Mouse (Mus musculus) gastrocnemius, postnatal 36 days (tissue): ENCODE results near the gene Clnk. TPM values are rescaled to one million over a fixed set of nuclear protein-coding genes. Genes with fewer than 3 reads are reported as not detected.
"Not testable (repeated sequence)": the region's sequence is repeated elsewhere in the genome, so short reads cannot be mapped to it uniquely, and the experiment has no call there.

Experiments used
- DNase-seq, 2 experiments: peaks; one replicate each; pipeline ENCODE4 v3.0.0; 2022
- intact Hi-C: fragments of 180-260 bp; cut with DNase I; formaldehyde crosslinking; loops from one replicate; pipeline ENCODE4 v1.15.1; 2025
- long read RNA-seq, 2 experiments: library from polyadenylated mRNA; stranded (forward); transcript quantifications; one replicate each; pipeline ENCODE4 v2.0.0; 2021
- total RNA-seq, 2 experiments: library from RNA; stranded (reverse); gene quantifications; 2 replicates each; pipeline ENCODE4 v1.2.3; 2021

The Clnk gene
- total RNA-seq: not detected
- long read RNA-seq, experiment 1, partial matches to known transcripts: 0 of 1 reads
- long read RNA-seq, experiment 1, other reads (novel, unspliced or antisense): 1 of 1 reads
- long read RNA-seq, experiment 2, partial matches to known transcripts: 0 of 1 reads
- long read RNA-seq, experiment 2, other reads (novel, unspliced or antisense): 1 of 1 reads

DNA sequence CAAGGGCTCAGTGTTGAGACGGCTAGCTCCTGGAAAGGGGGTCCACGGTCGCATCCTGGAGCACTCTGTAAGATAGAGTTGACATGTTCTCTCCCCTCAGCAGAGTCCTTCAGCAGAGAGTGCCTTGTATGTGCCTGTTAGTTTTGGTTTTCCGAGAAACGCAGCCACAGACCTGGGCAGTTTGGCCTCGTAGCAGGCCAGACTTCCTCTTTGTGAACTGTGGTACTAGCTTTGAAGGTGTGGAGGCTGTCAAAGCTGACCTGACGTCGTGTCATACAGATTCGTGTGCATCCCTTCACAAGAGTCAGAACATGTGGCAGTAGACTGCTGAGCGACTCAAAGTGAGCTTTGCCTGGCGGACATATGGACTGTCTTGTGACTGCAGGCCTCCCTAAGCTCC lies at the start of gene Clnk:
Gene Clnk (minus strand): TSS at position 191 of the 400 bp plus-strand sequence.
- intact Hi-C loops: no loop called here

GRCm38 (mm10) chr5:38905271-38905670 lies 28.7 kb upstream of the Clnk start:
- no peak for DNase-seq
- intact Hi-C loops: no loop called here

More for the DNA sequence above, at the start of gene Clnk:
- no peak for DNase-seq

DNA sequence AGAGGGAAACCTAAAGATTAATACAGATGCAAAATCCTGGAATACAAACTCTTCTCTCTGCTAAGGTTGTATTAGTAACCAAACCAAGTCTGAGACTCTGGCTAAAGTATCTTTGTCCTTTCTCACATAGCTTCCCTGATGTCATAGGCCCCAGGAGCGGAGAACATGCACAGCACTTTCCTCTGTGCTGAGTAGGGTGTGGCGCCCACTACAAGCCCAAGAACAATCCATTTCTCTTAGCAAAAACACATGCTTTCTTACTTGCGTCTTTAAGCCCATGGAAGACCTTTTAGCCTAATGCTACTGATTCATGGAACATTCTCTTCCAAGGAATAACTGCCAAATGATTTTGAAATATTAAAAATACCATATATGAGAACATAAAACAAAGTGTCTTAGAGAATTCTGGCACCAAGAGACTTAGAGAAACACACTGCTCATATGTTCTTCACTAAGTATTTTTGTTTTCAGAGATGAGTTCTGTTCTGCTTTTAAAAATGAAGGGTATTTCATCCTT lies 28.0 kb upstream of the Clnk start:
- intact Hi-C loops: no loop called here
- DNase-seq: no peak

- intact Hi-C loops: no loop called here
- DNase-seq: peak in 1 of 2 experiments; percentile 37
Observed at GRCm38 (mm10) chr5:38902889-38903288, 26.3 kb upstream of the Clnk start.

DNA sequence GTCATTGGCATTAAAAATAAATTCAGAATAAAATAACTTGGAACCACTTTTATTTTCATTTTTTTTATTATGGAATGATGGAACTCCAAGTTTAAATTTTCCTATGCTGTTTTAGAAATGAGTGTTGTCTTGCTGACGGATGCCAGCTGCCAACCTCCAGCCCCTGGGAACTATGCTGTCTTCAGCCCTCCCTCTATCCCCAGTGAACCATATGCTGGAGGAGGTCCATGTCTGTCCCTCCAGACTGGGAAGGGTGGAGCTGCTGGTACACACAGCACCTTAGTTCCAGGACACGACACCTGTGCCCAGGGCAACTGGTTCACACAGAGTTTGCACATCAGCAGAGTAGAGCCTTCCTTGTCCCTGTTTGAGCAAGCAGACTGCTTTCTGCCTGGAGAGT lies 22.4 kb upstream of the Clnk start:
- intact Hi-C loops: no loop called here
- no peak for DNase-seq

DNA sequence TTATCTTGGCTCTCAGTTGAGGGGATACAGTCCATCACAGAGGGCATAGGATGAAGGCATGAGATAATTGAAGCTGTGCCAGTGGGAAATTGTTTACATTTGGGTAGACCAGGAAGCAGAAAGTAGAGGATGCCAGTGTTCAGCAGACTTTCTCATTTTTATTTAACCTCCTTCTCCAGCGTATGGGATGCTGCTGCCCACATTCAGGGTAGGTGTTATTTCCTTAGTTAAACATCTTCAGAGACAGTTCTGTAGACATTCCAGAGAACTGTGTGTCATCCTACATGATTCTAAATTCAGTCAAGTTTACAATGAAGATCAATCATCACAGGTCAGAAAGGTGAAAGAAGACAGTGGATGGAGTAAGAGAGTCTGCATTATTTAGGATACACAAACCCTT lies 12.0 kb upstream of the Clnk start:
- DNase-seq: no peak
- intact Hi-C loops: no loop called here

GRCm38 (mm10) chr5:38886623-38887275 lies 10.1 kb upstream of the Clnk start:
- intact Hi-C loops: no loop called here

DNA sequence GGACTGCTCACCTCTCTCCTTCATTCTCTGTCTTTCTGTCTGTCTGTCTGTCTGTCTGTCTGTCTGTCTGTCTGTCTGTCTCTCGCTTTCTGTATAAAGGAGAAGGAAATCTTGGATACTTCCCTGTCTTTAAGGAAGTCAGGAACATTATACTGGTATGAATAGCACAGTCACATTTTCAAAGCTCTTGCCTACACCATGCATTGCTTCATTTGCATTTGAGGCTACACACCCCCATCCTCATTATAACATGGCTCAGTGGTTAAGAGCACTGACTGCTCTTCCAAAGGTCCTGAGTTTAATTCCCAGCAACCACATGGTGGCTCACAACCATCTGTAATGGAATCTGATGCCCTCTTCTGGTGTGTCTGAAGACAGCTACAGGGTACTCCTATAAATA lies 6.0 kb upstream of the Clnk start:
- DNase-seq, intact Hi-C loops: not testable (repeated sequence)

More at GRCm38 (mm10) chr5:38886623-38887275, 10.1 kb upstream of the Clnk start:
- DNase-seq: no peak

DNA sequence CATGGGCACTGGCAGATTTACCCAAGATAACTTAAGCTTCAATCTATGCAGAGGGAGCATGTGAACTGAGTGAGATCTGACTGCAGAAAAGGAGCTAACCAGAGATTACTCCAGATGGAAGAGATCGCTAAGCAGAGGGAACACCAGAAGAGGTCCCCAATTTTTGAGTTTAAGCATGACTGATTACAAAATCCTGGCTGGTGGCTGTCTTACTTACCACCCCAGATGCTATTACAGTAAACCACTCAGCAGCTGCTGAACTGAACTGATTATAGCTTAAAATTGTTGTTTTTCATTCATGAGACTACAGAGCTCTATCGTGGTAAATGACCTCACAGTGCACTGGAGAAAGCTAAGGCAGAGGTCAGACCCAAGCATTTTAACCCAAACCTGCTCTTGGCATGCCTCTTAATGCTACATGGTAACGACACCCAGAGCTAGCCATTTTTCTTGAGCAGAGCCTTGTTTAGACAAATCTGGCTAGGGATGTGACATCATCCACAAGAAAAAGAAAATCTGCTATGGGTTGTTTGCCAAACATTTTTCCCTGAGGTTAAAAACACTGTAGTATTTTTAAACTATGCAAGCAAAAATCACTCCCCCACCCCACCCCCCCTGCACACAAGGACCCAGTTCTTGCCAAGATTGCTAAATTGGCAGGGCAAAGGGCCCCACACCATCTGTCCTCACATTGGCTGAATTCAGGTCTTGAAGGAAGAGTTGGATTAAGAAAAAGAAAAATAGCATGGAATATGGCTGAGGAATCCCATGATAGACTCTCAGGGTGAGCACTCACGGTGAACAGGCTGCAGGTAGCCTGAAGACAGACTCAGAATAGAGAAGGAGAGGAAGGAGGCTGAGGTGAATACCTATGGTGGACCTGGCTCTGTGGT lies 5.4 kb upstream of the Clnk start:
- intact Hi-C loops: no loop called here
- DNase-seq: no peak

DNA sequence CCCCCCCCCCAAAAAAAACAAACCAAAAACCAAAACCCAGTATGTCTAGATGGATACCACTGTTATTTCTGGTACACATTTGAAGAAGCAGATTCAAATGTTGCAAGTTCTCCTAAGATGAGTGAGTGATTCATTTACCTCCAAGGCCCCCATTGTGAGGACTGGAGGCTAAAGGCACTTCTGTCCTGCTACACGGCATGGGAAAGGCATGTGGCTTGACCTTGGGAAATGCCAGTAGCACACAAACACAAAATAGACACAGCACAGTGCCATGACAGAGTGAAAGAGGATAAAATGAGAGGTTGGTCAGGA lies 4.8 kb upstream of the Clnk start:
- intact Hi-C loops: no loop called here

GRCm38 (mm10) chr5:38879989-38880706 lies 3.5 kb upstream of the Clnk start:
- intact Hi-C loops: no loop called here
- DNase-seq: no peak

More for the DNA sequence above, 4.8 kb upstream of the Clnk start:
- DNase-seq: no peak

GRCm38 (mm10) chr5:38875403-38875802 lies 1.2 kb downstream of the Clnk start:
- no peak for DNase-seq
- intact Hi-C loops: no loop called here

GRCm38 (mm10) chr5:38874931-38875330 lies 1.7 kb downstream of the Clnk start:
- intact Hi-C loops: no loop called here
- DNase-seq: no peak

- intact Hi-C loops: no loop called here
- DNase-seq: no peak
Observed at GRCm38 (mm10) chr5:38872906-38873305, 3.7 kb downstream of the Clnk start.

- DNase-seq: no peak
- intact Hi-C loops: no loop called here
Observed at GRCm38 (mm10) chr5:38871591-38871990, 5.0 kb downstream of the Clnk start.

GRCm38 (mm10) chr5:38870485-38870884 lies 6.1 kb downstream of the Clnk start:
- no peak for DNase-seq
- intact Hi-C loops: no loop called here

- intact Hi-C loops: no loop called here
- DNase-seq: no peak
Observed at GRCm38 (mm10) chr5:38869976-38870375, 6.6 kb downstream of the Clnk start.

DNA sequence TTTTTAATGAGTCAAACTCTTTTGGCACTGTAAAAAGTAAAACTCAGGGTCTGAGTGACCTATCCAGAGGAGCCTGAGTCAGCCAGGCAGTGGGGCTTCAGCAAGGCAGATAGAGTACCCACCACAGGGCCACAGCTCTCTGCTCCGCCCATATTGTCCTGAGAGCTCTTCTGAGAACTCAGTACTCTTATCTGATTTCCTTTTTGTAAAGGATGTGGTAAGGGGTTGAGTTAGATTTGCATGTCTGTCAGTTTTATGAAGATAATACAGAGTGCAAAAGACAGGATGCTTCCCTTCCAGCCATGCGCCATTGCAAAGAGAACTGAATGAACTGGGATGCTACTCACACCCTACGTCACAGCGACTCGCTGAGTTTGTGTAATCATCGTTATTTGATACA lies 12.0 kb downstream of the Clnk start:
- intact Hi-C loops: no loop called here
- DNase-seq: no peak

DNA sequence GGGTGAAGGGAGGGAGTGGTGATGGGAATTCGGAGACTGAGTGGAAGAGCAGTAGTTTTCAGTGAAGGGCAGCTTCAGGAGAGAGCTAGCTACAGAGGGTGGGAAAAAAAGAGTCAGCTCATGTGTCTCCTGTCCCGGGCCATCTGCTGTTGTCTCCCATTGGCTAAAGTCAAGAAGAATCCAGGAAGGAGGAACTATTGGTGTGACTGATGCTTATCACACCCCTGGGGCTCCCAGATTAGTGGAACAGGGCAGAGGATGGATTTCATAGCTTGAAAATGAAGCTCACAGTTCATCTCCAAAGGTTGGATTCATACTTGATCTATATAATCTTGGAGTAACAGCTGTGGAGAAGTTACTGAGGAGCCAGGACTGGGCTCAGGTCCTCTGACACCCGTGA lies 13.6 kb downstream of the Clnk start:
- intact Hi-C loops: no loop called here
- no peak for DNase-seq

- DNase-seq: no peak
- intact Hi-C loops: no loop called here
Observed at GRCm38 (mm10) chr5:38862288-38862985, 14.2 kb downstream of the Clnk start.
